Mouse (Mus musculus) heart, embryonic 12.5 days (tissue): ENCODE results near the gene Abhd17c. TPM values are rescaled to one million over a fixed set of nuclear protein-coding genes. Genes with fewer than 3 reads are reported as not detected.
"Not testable (repeated sequence)": the region's sequence is repeated elsewhere in the genome, so short reads cannot be mapped to it uniquely, and the experiment has no call there.

ENCODE experiments used
- ATAC-seq: fragments of 200-750 bp; cut with Nextera tagmentation; 2 replicates; pipeline ENCODE4 v1.8.0; 2017; ENCODE audit warnings: moderate TSS enrichment, moderate library complexity; ENCODE audit not compliant: insufficient number of reproducible peaks, low FRiP score
- H3K27ac ChIP-seq: fragments of 300-500 bp; sonication (generic); 2 replicates; pipeline ENCODE4 v1.5.1; 2016; ENCODE audit warnings: mild to moderate bottlenecking, moderate library complexity; ENCODE audit not compliant: poor library complexity, severe bottlenecking
- H3K27me3 ChIP-seq: fragments of 300-500 bp; sonication (generic); replicated peaks from 2 replicates; pipeline ENCODE4 v1.6.1; 2016; ENCODE audit warnings: mild to moderate bottlenecking, moderate library complexity
- H3K36me3 ChIP-seq: fragments of 300-500 bp; sonication (generic); 2 replicates; pipeline ENCODE4 v1.6.1; 2016; ENCODE audit warnings: mild to moderate bottlenecking, moderate library complexity
- H3K4me1 ChIP-seq: fragments of 300-500 bp; sonication (generic); replicated peaks from 2 replicates; pipeline ENCODE4 v1.6.1; 2016; ENCODE audit warnings: mild to moderate bottlenecking
- H3K4me2 ChIP-seq: fragments of 300-500 bp; sonication (generic); 2 replicates; pipeline ENCODE4 v1.6.1; 2016; ENCODE audit warnings: mild to moderate bottlenecking, moderate library complexity
- H3K4me3 ChIP-seq: fragments of 300-500 bp; sonication (generic); 2 replicates; pipeline ENCODE4 v1.5.1; 2016; ENCODE audit warnings: mild to moderate bottlenecking
- H3K9ac ChIP-seq: fragments of 300-500 bp; sonication (generic); 2 replicates; pipeline ENCODE4 v1.6.1; 2016; ENCODE audit warnings: mild to moderate bottlenecking, moderate library complexity
- H3K9me3 ChIP-seq: fragments of 300-500 bp; sonication (generic); replicated peaks from 2 replicates; pipeline ENCODE4 v1.6.1; 2016; ENCODE audit warnings: mild to moderate bottlenecking, moderate library complexity
- WGBS: fragments of 180-500 bp; shearing (Covaris S2); methylation state at CpG from one replicate; pipeline ENCODE4 v1.1.7; 2016; 5-methylcytosine and 5-hydroxymethylcytosine counted together
- polyA plus RNA-seq: library from polyadenylated mRNA; unstranded; fragments of >200 nt; fragmentation: Nextera tagmentation; extraction: Ambion mirVana; gene quantifications from 2 replicates; pipeline ENCODE4 v1.2.1, GENCODE M21; 2016

Gene Abhd17c
- polyA plus RNA-seq, 1 experiment from 2014 or later = 77.4 TPM

GRCm38 (mm10) chr7:84138731-84139130 lies 13.0 kb downstream of the Abhd17c start:
- ATAC-seq = no peak
- Histone ChIP-seq H3K27me3 (no peaks in the 10 kb centered on the region), H3K4me3 (no peak overlapping the region), H3K9me3 (no peaks in the 10 kb centered on the region), H3K36me3 (no peaks in the 10 kb centered on the region), H3K27ac (peak overlapping the region; percentile 30; the same call in 1 of the 2 replicates), H3K4me2 (no peak overlapping the region), H3K9ac (no peak overlapping the region), H3K4me1 (peaks cover 81% of the 10 kb centered on the region)
- WGBS = 35% methylated on average over 4 of the region's 4 CpGs

- no peaks in the 10 kb centered on the region for H3K9me3 ChIP-seq
- no peak overlapping the region for H3K9ac ChIP-seq
- no peak overlapping the region for H3K4me3 ChIP-seq
- H3K27ac ChIP-seq = no peak overlapping the region
- 74% methylated on average over 3 of the region's 3 CpGs for WGBS
- H3K4me2 ChIP-seq = no peak overlapping the region
- peaks cover 80% of the 10 kb centered on the region for H3K4me1 ChIP-seq
- H3K36me3 ChIP-seq = no peaks in the 10 kb centered on the region
- no peak for ATAC-seq
- H3K27me3 ChIP-seq = no peaks in the 10 kb centered on the region
Observed at GRCm38 (mm10) chr7:84137779-84138178, 13.9 kb downstream of the Abhd17c start.

GRCm38 (mm10) chr7:84135799-84136700 lies 15.6 kb downstream of the Abhd17c start:
- 55% methylated on average over 4 of the region's 4 CpGs for WGBS
- Histone ChIP-seq H3K27ac (no peak overlapping the region), H3K4me1 (peaks cover 79% of the 10 kb centered on the region)

GRCm38 (mm10) chr7:84132704-84133103 lies 19.0 kb downstream of the Abhd17c start:
- no peak overlapping the region for H3K9ac ChIP-seq

More at GRCm38 (mm10) chr7:84135799-84136700, 15.6 kb downstream of the Abhd17c start:
- H3K4me3 ChIP-seq = no peak overlapping the region
- H3K36me3 ChIP-seq = no peaks in the 10 kb centered on the region
- H3K9ac ChIP-seq = no peak overlapping the region
- no peaks in the 10 kb centered on the region for H3K9me3 ChIP-seq
- ATAC-seq = no peak
- no peak overlapping the region for H3K4me2 ChIP-seq
- H3K27me3 ChIP-seq = no peaks in the 10 kb centered on the region

GRCm38 (mm10) chr7:84131736-84132135 lies 20.0 kb downstream of the Abhd17c start:
- ATAC-seq = no peak
- H3K9me3 ChIP-seq = no peaks in the 10 kb centered on the region
- no peak overlapping the region for H3K4me3 ChIP-seq
- no peak overlapping the region for H3K4me2 ChIP-seq
- 89% methylated on average over 4 of the region's 4 CpGs for WGBS
- no peaks in the 10 kb centered on the region for H3K36me3 ChIP-seq
- no peak overlapping the region for H3K27ac ChIP-seq
- H3K9ac ChIP-seq = no peak overlapping the region
- peaks cover 78% of the 10 kb centered on the region for H3K4me1 ChIP-seq
- H3K27me3 ChIP-seq = no peaks in the 10 kb centered on the region

More at GRCm38 (mm10) chr7:84132704-84133103, 19.0 kb downstream of the Abhd17c start:
- WGBS = 61% methylated on average over 1 of the region's 1 CpGs
- Histone ChIP-seq H3K27me3 (no peaks in the 10 kb centered on the region), H3K4me3 (no peak overlapping the region), H3K4me1 (peaks cover 73% of the 10 kb centered on the region), H3K36me3 (no peaks in the 10 kb centered on the region), H3K4me2 (no peak overlapping the region), H3K9me3 (no peaks in the 10 kb centered on the region), H3K27ac (no peak overlapping the region)
- ATAC-seq = no peak

- H3K27ac ChIP-seq = peak overlapping the region; percentile 96
- H3K36me3 ChIP-seq = no peaks in the 10 kb centered on the region
- peak; percentile 86 for ATAC-seq
- H3K9ac ChIP-seq = no peak overlapping the region
- no peaks in the 10 kb centered on the region for H3K9me3 ChIP-seq
- H3K4me3 ChIP-seq = no peak overlapping the region
- H3K27me3 ChIP-seq = no peaks in the 10 kb centered on the region
- 34% methylated on average over 8 of the region's 8 CpGs for WGBS
- peak overlapping the region; percentile 45 for H3K4me2 ChIP-seq
- H3K4me1 ChIP-seq = peaks cover 76% of the 10 kb centered on the region
Observed at GRCm38 (mm10) chr7:84128661-84129060, 23.0 kb downstream of the Abhd17c start.

GRCm38 (mm10) chr7:84125730-84126129 lies 26.0 kb downstream of the Abhd17c start:
- Histone ChIP-seq H3K27ac (0 out of 2 replicates have a peak overlapping the region, but pooled peaks have one; percentile 1), H3K36me3 (no peaks in the 10 kb centered on the region), H3K4me3 (no peak overlapping the region), H3K27me3 (no peaks in the 10 kb centered on the region), H3K4me1 (peaks cover 83% of the 10 kb centered on the region), H3K9me3 (no peaks in the 10 kb centered on the region), H3K4me2 (no peak overlapping the region), H3K9ac (no peak overlapping the region)
- 78% methylated on average over 1 of the region's 1 CpGs for WGBS
- ATAC-seq = no peak

- not testable (repeated sequence) for H3K4me3 ChIP-seq, H3K9me3 ChIP-seq, H3K27ac ChIP-seq, H3K27me3 ChIP-seq, H3K36me3 ChIP-seq, H3K9ac ChIP-seq, ATAC-seq, H3K4me2 ChIP-seq
- 78% methylated on average over 4 of the region's 4 CpGs for WGBS
- peaks cover 89% of the 10 kb centered on the region for H3K4me1 ChIP-seq
Observed at GRCm38 (mm10) chr7:84123651-84124050, 28.0 kb downstream of the Abhd17c start.

- Histone ChIP-seq H3K4me2 (no peak overlapping the region), H3K9ac (no peak overlapping the region), H3K36me3 (no peaks in the 10 kb centered on the region), H3K4me3 (no peak overlapping the region), H3K4me1 (peaks cover 91% of the 10 kb centered on the region), H3K9me3 (no peaks in the 10 kb centered on the region), H3K27me3 (no peaks in the 10 kb centered on the region), H3K27ac (no peak overlapping the region)
- ATAC-seq = no peak
- 48% methylated on average over 3 of the region's 3 CpGs for WGBS
Observed at GRCm38 (mm10) chr7:84121778-84122177, 29.9 kb downstream of the Abhd17c start.

GRCm38 (mm10) chr7:84120142-84120760 lies 31.4 kb downstream of the Abhd17c start:
- Histone ChIP-seq H3K27ac (peak overlapping the region; percentile 22; the same call in 1 of the 2 replicates), H3K36me3 (no peaks in the 10 kb centered on the region)

More at GRCm38 (mm10) chr7:84120142-84120760, 31.4 kb downstream of the Abhd17c start:
- 70% methylated on average over 5 of the region's 5 CpGs for WGBS
- Histone ChIP-seq H3K4me2 (no peak overlapping the region), H3K9me3 (no peaks in the 10 kb centered on the region), H3K4me3 (no peak overlapping the region), H3K9ac (no peak overlapping the region), H3K4me1 (peaks cover 83% of the 10 kb centered on the region), H3K27me3 (no peaks in the 10 kb centered on the region)
- no peak for ATAC-seq
